Mouse (Mus musculus): ENCODE results near the gene Acot8.

Gene Acot8

GRCm38 (mm10) chr2:164757841-164758240 lies 46.8 kb downstream of the Acot8 start:
- no peak for DNase-seq (ENCODE audit: low read depth, low spot score)

- no peak for DNase-seq (ENCODE audit: low read depth, low spot score)
These were observed 49.9 kb downstream of the Acot8 start for GRCm38 (mm10) chr2:164754800-164755199.

- no peak for DNase-seq (ENCODE audit: low read depth, low spot score)
These were observed 50.6 kb downstream of the Acot8 start for GRCm38 (mm10) chr2:164754105-164754504.

- no peak for DNase-seq (ENCODE audit: low read depth, low spot score)
These were observed 52.2 kb downstream of the Acot8 start for GRCm38 (mm10) chr2:164752454-164752853.

GRCm38 (mm10) chr2:164748991-164749390 lies 55.7 kb downstream of the Acot8 start:
- DNase-seq (ENCODE audit: low read depth, low spot score), result no peak

- no peak for DNase-seq (ENCODE audit: low read depth, low spot score)
These were observed 56.5 kb downstream of the Acot8 start for GRCm38 (mm10) chr2:164748191-164748590.

GRCm38 (mm10) chr2:164746693-164747092 lies 58.0 kb downstream of the Acot8 start:
- no peak for DNase-seq (ENCODE audit: low read depth, low spot score)

GRCm38 (mm10) chr2:164745843-164746479 lies 58.7 kb downstream of the Acot8 start, which contains the start of the genes Wfdc3 and Dnttip1:
Gene Wfdc3, minus strand, starts transcription at chr2:164745931.
Gene Dnttip1, plus strand, starts transcription at chr2:164745983.
- peak; percentile 87 for DNase-seq (ENCODE audit: low read depth, low spot score)

- DNase-seq (ENCODE audit: low read depth, low spot score), result no peak
These were observed 59.7 kb downstream of the Acot8 start for GRCm38 (mm10) chr2:164744987-164745386.

All from c-Kit-negative CD71-positive TER-119-positive erythroid progenitor cells, embryonic 14.5 days (primary cell).